Mouse (Mus musculus) heart, postnatal 36 days (tissue): ENCODE measurements around the gene Serbp1. TPM values are rescaled to one million over a fixed set of nuclear protein-coding genes. Genes with fewer than 3 reads are reported as not detected.

ENCODE experiments used
- DNase-seq, 2 experiments: peaks; one replicate each; pipeline ENCODE4 v3.0.0; 2021 to 2022
- intact Hi-C: fragments of 180-260 bp; cut with DNase I; formaldehyde crosslinking; loops from one replicate; pipeline ENCODE4 v1.15.1; 2025
- total RNA-seq, 2 experiments: library from RNA; stranded (reverse); gene quantifications; 2 replicates each; pipeline ENCODE4 v1.2.3; 2021

The Serbp1 gene
- total RNA-seq, 2 experiments from 2014 or later, result 201 to 234 TPM

DNA sequence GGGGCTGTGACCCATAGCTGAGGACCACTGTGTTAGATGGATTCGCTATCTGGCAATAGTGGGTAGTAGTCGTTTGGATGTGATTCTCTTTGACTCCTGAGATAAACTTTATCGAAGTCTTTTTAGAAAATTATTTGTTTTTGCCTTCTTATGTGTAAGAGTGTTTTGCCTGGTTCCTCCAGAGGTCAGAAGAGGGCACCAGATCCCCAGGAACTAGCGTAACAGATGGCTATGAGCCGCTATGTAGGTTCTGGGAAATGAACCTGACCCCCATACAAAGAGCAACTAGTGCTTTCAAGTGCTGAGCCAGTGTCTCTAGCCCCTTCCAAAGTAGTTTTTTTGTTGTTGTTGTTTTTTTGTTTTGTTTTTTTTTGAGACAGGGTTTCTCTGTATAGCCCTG, 58.1 kb downstream of the Serbp1 start:
- no peak for DNase-seq
- intact Hi-C loops, result no loop called here

DNA sequence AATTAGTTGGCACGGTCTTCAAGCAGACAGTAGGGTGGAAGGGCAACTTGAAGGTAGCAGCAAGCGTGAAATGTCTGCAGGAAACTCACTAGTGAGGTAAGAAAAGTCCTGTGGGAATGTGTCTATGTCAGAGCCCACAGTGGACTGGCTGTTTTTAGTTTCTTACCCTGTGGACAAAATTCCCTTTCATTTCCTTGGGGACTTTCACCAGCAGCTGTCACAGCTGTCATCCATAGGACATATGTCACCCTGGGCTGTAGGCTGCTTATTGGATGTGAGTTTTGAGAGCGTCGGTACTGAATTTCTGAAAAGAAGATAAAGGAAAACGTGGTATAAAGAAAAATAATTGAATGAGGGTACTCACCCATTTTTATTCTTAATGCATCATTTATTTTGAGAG, 60.8 kb downstream of the Serbp1 start:
- DNase-seq, result no peak
- intact Hi-C loops, result no loop called here

GRCm38 (mm10) chr6:67300300-67300699, 62.3 kb downstream of the Serbp1 start:
- intact Hi-C loops, result no loop called here
- DNase-seq, result no peak

DNA sequence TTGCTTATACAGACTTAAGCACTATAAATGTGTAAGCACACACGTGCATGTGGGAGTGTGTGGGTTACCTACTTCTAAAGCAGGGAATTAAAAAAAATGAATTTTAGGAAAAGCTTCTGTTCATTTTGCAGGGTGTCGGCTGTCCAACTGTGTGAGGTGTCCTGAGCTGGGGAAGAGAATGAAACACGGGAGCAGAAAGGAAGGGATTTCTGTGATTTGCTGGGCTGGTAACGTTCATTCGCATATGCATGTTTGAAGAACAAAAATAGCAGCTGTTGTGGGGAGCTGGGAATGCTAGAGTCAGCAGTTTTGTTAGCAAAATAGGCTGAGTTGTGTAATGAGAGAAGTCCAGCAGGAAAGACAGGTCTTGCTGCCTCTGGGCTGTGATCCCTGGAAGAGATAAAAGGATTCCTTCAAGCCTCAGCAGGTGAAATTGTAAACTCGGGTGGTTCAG, 62.8 kb downstream of the Serbp1 start:
- intact Hi-C loops, result no loop called here
- DNase-seq, result no peak

GRCm38 (mm10) chr6:67301230-67301629, 63.3 kb downstream of the Serbp1 start:
- DNase-seq, result no peak
- intact Hi-C loops, result no loop called here

- intact Hi-C loops, result no loop called here
- no peak for DNase-seq
These were observed 64.5 kb downstream of the Serbp1 start for GRCm38 (mm10) chr6:67302471-67302870.

GRCm38 (mm10) chr6:67303210-67303609, 65.2 kb downstream of the Serbp1 start:
- intact Hi-C loops, result no loop called here
- DNase-seq, result no peak

- intact Hi-C loops, result no loop called here
- DNase-seq, result no peak
These were observed 71.0 kb downstream of the Serbp1 start for GRCm38 (mm10) chr6:67308994-67309393.

DNA sequence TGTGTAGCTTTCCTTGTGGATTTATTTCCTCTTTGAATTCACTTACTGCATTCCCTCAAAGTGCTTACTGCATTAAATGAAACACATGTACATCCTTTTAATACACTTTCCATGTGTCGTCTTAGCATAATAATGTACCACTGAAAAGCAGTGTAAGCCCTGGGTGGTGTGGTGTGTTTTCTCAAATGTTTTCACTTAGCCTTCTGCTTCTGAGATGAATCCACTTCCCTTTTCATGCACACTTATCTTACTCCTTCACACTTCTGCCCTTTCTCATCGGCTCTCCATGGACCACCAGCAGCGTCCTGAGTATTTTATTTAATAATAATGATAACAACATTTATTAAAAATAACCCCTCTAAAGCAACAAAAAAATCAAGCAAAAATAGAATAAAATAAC, 71.8 kb downstream of the Serbp1 start:
- intact Hi-C loops, result no loop called here
- DNase-seq, result no peak

GRCm38 (mm10) chr6:67314697-67315096, 76.7 kb downstream of the Serbp1 start:
- intact Hi-C loops, result loop anchor here (5.0 kb wide), 1 partner anchor 352 kb away; no protein-coding TSS in a partner anchor

DNA sequence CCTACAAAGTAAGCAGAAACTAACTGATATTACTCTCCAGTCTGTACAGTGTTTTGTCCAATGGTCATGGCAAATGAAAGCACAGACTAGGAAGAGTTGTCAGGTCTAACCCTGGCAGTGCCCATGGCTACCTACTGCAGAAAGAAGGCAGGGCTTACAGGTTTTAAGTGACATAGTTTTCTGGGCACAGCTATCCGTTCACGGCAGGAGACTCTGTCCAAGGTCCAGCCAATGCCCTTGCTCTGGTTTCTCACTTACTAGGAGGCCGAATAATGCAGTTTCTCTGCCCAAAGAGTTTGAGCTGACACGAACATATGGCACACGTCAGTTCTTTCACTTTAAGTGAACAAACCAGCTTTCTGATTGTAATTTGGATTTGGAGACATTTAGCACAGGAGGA, 79.1 kb downstream of the Serbp1 start:
- no peak for DNase-seq
- intact Hi-C loops, result loop anchor here (5.0 kb wide), 1 partner anchor 355 kb away; no protein-coding TSS in a partner anchor

More at GRCm38 (mm10) chr6:67314697-67315096, 76.7 kb downstream of the Serbp1 start:
- no peak for DNase-seq

DNA sequence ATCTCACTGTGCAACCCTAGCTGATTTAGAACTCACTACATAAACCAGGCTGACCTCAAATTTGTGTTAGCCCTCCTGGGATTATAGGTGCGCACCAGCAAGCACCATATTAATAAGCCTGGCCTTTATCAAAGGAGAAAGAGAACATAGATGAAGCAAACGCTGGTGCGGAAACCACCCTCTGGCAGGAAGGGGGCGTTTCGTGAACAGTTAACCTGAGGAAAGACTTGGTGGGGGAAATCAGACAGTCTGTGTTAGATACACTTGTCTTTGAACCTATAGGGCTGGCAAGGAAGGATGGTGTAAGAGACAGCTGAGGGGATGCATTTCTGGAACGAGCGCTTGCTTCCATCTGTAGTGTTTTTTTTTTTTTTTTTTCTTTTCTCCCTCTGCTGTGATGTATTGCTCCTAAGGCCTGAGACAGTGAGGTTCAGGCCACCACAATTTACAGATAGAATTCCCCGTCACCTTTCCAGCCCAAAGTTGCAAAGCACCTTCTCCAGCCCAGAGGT, 79.9 kb downstream of the Serbp1 start:
- DNase-seq, result no peak
- intact Hi-C loops, result loop anchor here (1.0 to 5.0 kb wide), 3 partner anchors 120 to 356 kb away; no protein-coding TSS in a partner anchor

GRCm38 (mm10) chr6:67318451-67318850, 80.5 kb downstream of the Serbp1 start:
- DNase-seq, result peak; percentile 55 to 68
- intact Hi-C loops, result loop anchor here (1.0 to 5.0 kb wide), 3 partner anchors 120 to 356 kb away; no protein-coding TSS in a partner anchor

GRCm38 (mm10) chr6:67323788-67324187, 85.8 kb downstream of the Serbp1 start:
- intact Hi-C loops, result no loop called here
- DNase-seq, result no peak

DNA sequence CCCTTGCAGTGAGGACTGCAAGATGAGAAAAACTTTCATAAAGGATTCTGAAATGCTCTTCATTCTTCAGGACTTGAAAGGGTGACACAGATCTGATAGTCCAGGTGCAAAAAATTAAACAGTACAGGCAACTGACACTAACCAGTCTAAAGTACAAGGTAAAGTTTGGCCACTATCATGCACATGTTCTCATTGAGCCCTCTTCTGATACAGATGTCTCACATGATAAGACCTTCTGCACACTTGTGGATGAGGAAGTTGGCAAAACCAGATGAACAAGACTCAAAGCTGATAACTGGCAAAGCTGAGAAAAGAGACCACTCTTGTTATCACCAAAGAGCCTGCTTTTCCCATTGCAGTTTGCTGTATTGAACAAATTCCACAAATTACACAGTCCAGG, 100.0 kb downstream of the Serbp1 start:
- intact Hi-C loops, result no loop called here
- no peak for DNase-seq

- intact Hi-C loops, result no loop called here
- DNase-seq, result no peak
These were observed 101.5 kb downstream of the Serbp1 start for GRCm38 (mm10) chr6:67339494-67339893.

Other genes starting within 250 kb of the Serbp1 start
- gene Gadd45a, start 200.7 kb upstream of the Serbp1 start, total RNA-seq, result 10 to 100 TPM; 23.4 to 25.7 TPM
- under 1 TPM; 0.14 TPM for gene Il12rb2, start 138.0 kb downstream of the Serbp1 start, total RNA-seq